ENCODE assay signal across 8 mouse cellular contexts in genomic region chr15:78934784-78935320, GRCm38 (mm10). TPM values are rescaled to one million over a fixed set of nuclear protein-coding genes. Genes with fewer than 3 reads are reported as not detected.
A peak's percentile ranks its signal among the peaks of the same experiment; 100 is the strongest.
DNase-seq lines count a peak whose midpoint lies in the region; ATAC-seq and TF ChIP-seq lines count a peak whose summit lies in the region.

Nol12 (plus strand) TSS chr15:78934933.

- under 1% methylated on average over 42 of the region's 42 CpGs for WGBS in cerebellum, adult 2 months
- under 1% methylated on average over 40 of the region's 42 CpGs for WGBS in lung, postnatal 0 days

- peak; percentile 79 to 84 for ATAC-seq in hematopoietic stem cell, adult 5-6 weeks (replicated peaks in 1 of 2; ENCODE audit: insufficient read depth in 1 of 2, low FRiP score in 2 of 2, low TSS enrichment in 1 of 2, low read depth in 1 of 2, poor library complexity in 2 of 2, severe bottlenecking in 2 of 2)
- ATAC-seq in lung, postnatal 0 days, result peak; percentile 88

- TF ChIP-seq POLR2A in cerebellum, adult 2 months (IDR thresholded peaks at IDR 0.05; ENCODE audit: borderline replicate concordance, insufficient read depth, low read length), result peak; percentile 62

- peaks cover 4% of the 10 kb centered on the region; the same call in 1 of the 2 replicates for H3K4me1 ChIP-seq in cerebellum, adult 2 months (ENCODE audit: control insufficient read depth, insufficient read depth, low read length)
- H3K4me1 ChIP-seq in lung, postnatal 0 days (ENCODE audit: insufficient read depth, low read depth, low read length), result no peaks in the 10 kb centered on the region

- H3K27me3 ChIP-seq in cerebellum, adult 2 months (ENCODE audit: control insufficient read depth, insufficient read depth, low read length), result no peaks in the 10 kb centered on the region
- H3K27me3 ChIP-seq in lung, postnatal 0 days (replicated peaks; ENCODE audit: insufficient read depth, low read length), result no peaks in the 10 kb centered on the region

- DNase-seq in MEL-GATA-1-ER (ENCODE audit: extremely low read depth, low read depth), result peak; percentile 84
- peak; percentile 85 to 89 for DNase-seq in cerebellum, adult 2 months
- DNase-seq in forelimb bud, embryonic 11.5 days (ENCODE audit: low read depth, low spot score), result peak; percentile 93
- DNase-seq in layer of hippocampus, adult 9-10 months (ENCODE audit: low spot score), result peak; percentile 86
- peak; percentile 94 for DNase-seq in lung, postnatal 0 days (ENCODE audit: low spot score)
- DNase-seq in ovary, postnatal 14 days (ENCODE audit: low spot score), result peak; percentile 83
- peak; percentile 85 for DNase-seq in thymus, postnatal 14 days

- H3K36me3 ChIP-seq in lung, postnatal 0 days (ENCODE audit: insufficient read depth, low read length), result 0 out of 2 replicates have a peak, but pooled peaks cover 5% of the 10 kb centered on the region

- no peak for TF ChIP-seq CTCF in cerebellum, adult 2 months (IDR thresholded peaks at IDR 0.05; ENCODE audit: borderline replicate concordance, insufficient read depth, low read depth, low read length)
- peak; percentile 28 for TF ChIP-seq CTCF in lung, postnatal 0 days (IDR thresholded peaks at IDR 0.05)

- peak within 1 kb of the TSS; percentile 55 for H3K4me2 ChIP-seq in lung, postnatal 0 days (replicated peaks; ENCODE audit: low read depth, low read length)

- no peaks in the 10 kb centered on the region for H3K9me3 ChIP-seq in lung, postnatal 0 days (ENCODE audit: low read length)

- H3K4me3 ChIP-seq in cerebellum, adult 2 months (replicated peaks; ENCODE audit: insufficient read depth, low read depth, low read length), result peak within 1 kb of the TSS; percentile 94
- peak within 1 kb of the TSS; percentile 71 for H3K4me3 ChIP-seq in lung, postnatal 0 days (ENCODE audit: low read depth, low read length)

- TF ChIP-seq EP300 in lung, postnatal 0 days (IDR thresholded peaks at IDR 0.05), result peak; percentile 64

- H3K9ac ChIP-seq in lung, postnatal 0 days (replicated peaks; ENCODE audit: low read depth), result peak within 1 kb of the TSS; percentile 20; the same call in 1 of the 2 replicates

- peak within 1 kb of the TSS; percentile 35 for H3K27ac ChIP-seq in cerebellum, adult 2 months (ENCODE audit: insufficient read depth, low read length)
- no peak within 1 kb of the TSS for H3K27ac ChIP-seq in lung, postnatal 0 days (ENCODE audit: low read length)

RNA-seq across cellular contexts. Expression of gene Nol12, which starts in this region (rescaled TPM):
- 30.7 and 34.4 TPM in 2 replicates for polyA plus RNA-seq in cerebellum, adult 2 months (2012; rRNA removed)
- total RNA-seq in hematopoietic stem cell, adult 5-6 weeks (2017), result 23.7 and 37.5 TPM in 2 replicates
- 26.8 and 28.9 TPM in 2 replicates for polyA plus RNA-seq in lung, postnatal 0 days (2015; fragmentation: Nextera tagmentation; extraction: Ambion mirVana)
